ENCODE assay signal across 8 mouse cellular contexts in genomic region chr7:116307871-116308631, GRCm38 (mm10). TPM values are rescaled to one million over a fixed set of nuclear protein-coding genes. Genes with fewer than 3 reads are reported as not detected.
DNase-seq lines count a peak whose midpoint lies in the region; ATAC-seq and TF ChIP-seq lines count a peak whose summit lies in the region.

Gene Plekha7, minus strand, starts transcription at chr7:116308376.

- WGBS in forebrain, embryonic 14.5 days: 0% methylated on average over 64 of the region's 65 CpGs
- under 1% methylated on average over 64 of the region's 65 CpGs for WGBS in intestine, embryonic 16.5 days
- WGBS in limb, embryonic 15.5 days: under 1% methylated on average over 63 of the region's 65 CpGs
- WGBS in midbrain, embryonic 16.5 days: under 1% methylated on average over 54 of the region's 65 CpGs

- no peak for TF ChIP-seq CTCF in testis, adult 2 months (IDR thresholded peaks at IDR 0.05; ENCODE audit: control insufficient read depth, insufficient read depth, insufficient replicate concordance, low read depth, low read length)

- peak within 1 kb of the TSS; percentile 72 for H3K9ac ChIP-seq in forebrain, embryonic 14.5 days (ENCODE audit: low read length)
- H3K9ac ChIP-seq in intestine, embryonic 16.5 days (ENCODE audit: low read depth, low read length): peak within 1 kb of the TSS; percentile 73
- peak within 1 kb of the TSS; percentile 35 for H3K9ac ChIP-seq in limb, embryonic 15.5 days
- peak within 1 kb of the TSS; percentile 54 for H3K9ac ChIP-seq in midbrain, embryonic 16.5 days (ENCODE audit: low read depth, low read length)

- peak; percentile 31 for DNase-seq in c-Kit-positive CD71-positive TER-119-negative erythroid progenitor cells, embryonic 14.5 days (ENCODE audit: low read depth)
- DNase-seq in forebrain, embryonic 14.5 days (ENCODE audit: low spot score): peak; percentile 65

- peak within 1 kb of the TSS; percentile 68; the same call in 1 of the 2 replicates for H3K27ac ChIP-seq in forebrain, embryonic 14.5 days (ENCODE audit: low read depth, low read length)
- peak within 1 kb of the TSS; percentile 91 for H3K27ac ChIP-seq in intestine, embryonic 16.5 days (ENCODE audit: low read length)
- peak within 1 kb of the TSS; percentile 43 for H3K27ac ChIP-seq in limb, embryonic 15.5 days
- H3K27ac ChIP-seq in midbrain, embryonic 16.5 days (ENCODE audit: low read length): no peak within 1 kb of the TSS; the same call in 1 of the 2 replicates
- H3K27ac ChIP-seq in testis, adult 2 months (ENCODE audit: control insufficient read depth, insufficient read depth, low read depth, low read length): peak within 1 kb of the TSS; percentile 75

- no peak for TF ChIP-seq POLR2A in testis, adult 2 months (IDR thresholded peaks at IDR 0.05; ENCODE audit: control insufficient read depth, low read depth, low read length)

- no peaks in the 10 kb centered on the region for H3K36me3 ChIP-seq in erythroblast, embryonic 14.5 days (ENCODE audit: control insufficient read depth)
- H3K36me3 ChIP-seq in forebrain, embryonic 14.5 days (ENCODE audit: control insufficient read depth, insufficient read depth, low read length): no peaks in the 10 kb centered on the region
- no peaks in the 10 kb centered on the region for H3K36me3 ChIP-seq in intestine, embryonic 16.5 days (ENCODE audit: control insufficient read depth, insufficient read depth, low read length)
- H3K36me3 ChIP-seq in limb, embryonic 15.5 days: no peaks in the 10 kb centered on the region
- no peaks in the 10 kb centered on the region for H3K36me3 ChIP-seq in midbrain, embryonic 16.5 days (ENCODE audit: control insufficient read depth, insufficient read depth, low read length)
- H3K36me3 ChIP-seq in testis, adult 2 months (ENCODE audit: control insufficient read depth, insufficient read depth, low read length): no peaks in the 10 kb centered on the region

- H3K9me3 ChIP-seq in erythroblast, embryonic 14.5 days (ENCODE audit: control insufficient read depth, low read length): no peaks in the 10 kb centered on the region; the same call in 1 of the 2 replicates
- no peaks in the 10 kb centered on the region for H3K9me3 ChIP-seq in forebrain, embryonic 14.5 days (replicated peaks; ENCODE audit: control insufficient read depth, low read length)
- no peaks in the 10 kb centered on the region for H3K9me3 ChIP-seq in intestine, embryonic 16.5 days (ENCODE audit: control insufficient read depth, low read length)
- H3K9me3 ChIP-seq in limb, embryonic 15.5 days: no peaks in the 10 kb centered on the region
- no peaks in the 10 kb centered on the region for H3K9me3 ChIP-seq in midbrain, embryonic 16.5 days (replicated peaks; ENCODE audit: control insufficient read depth, low read length, poor library complexity, severe bottlenecking)

- peak within 1 kb of the TSS; percentile 74 for H3K4me3 ChIP-seq in erythroblast, embryonic 14.5 days (replicated peaks)
- H3K4me3 ChIP-seq in forebrain, embryonic 14.5 days (ENCODE audit: low read depth, low read length): peak within 1 kb of the TSS; percentile 80
- peak within 1 kb of the TSS; percentile 80 for H3K4me3 ChIP-seq in intestine, embryonic 16.5 days (ENCODE audit: low read length)
- peak within 1 kb of the TSS; percentile 61 for H3K4me3 ChIP-seq in limb, embryonic 15.5 days
- peak within 1 kb of the TSS; percentile 51 for H3K4me3 ChIP-seq in midbrain, embryonic 16.5 days (ENCODE audit: low read depth, low read length)
- H3K4me3 ChIP-seq in testis, adult 2 months (ENCODE audit: control insufficient read depth, low read depth, low read length): peak within 1 kb of the TSS; percentile 89

- peak within 1 kb of the TSS; percentile 98 for H3K4me2 ChIP-seq in forebrain, embryonic 14.5 days (ENCODE audit: low read length)
- H3K4me2 ChIP-seq in intestine, embryonic 16.5 days (ENCODE audit: low read depth, low read length): peak within 1 kb of the TSS; percentile 94
- peak within 1 kb of the TSS; percentile 100 for H3K4me2 ChIP-seq in limb, embryonic 15.5 days
- H3K4me2 ChIP-seq in midbrain, embryonic 16.5 days (ENCODE audit: low read length): peak within 1 kb of the TSS; percentile 86

- peaks cover 50% of the 10 kb centered on the region for H3K27me3 ChIP-seq in erythroblast, embryonic 14.5 days (ENCODE audit: control insufficient read depth)
- no peaks in the 10 kb centered on the region for H3K27me3 ChIP-seq in forebrain, embryonic 14.5 days (replicated peaks; ENCODE audit: control insufficient read depth, insufficient read depth, low read length)
- H3K27me3 ChIP-seq in intestine, embryonic 16.5 days (replicated peaks; ENCODE audit: control insufficient read depth, insufficient read depth, low read length): 0 out of 2 replicates have a peak, but pooled peaks cover 6% of the 10 kb centered on the region
- peaks cover 20% of the 10 kb centered on the region for H3K27me3 ChIP-seq in limb, embryonic 15.5 days
- peaks cover 5% of the 10 kb centered on the region for H3K27me3 ChIP-seq in midbrain, embryonic 16.5 days (ENCODE audit: control insufficient read depth, insufficient read depth, low read depth, low read length)
- H3K27me3 ChIP-seq in testis, adult 2 months (ENCODE audit: control insufficient read depth, insufficient read depth, low read length): no peaks in the 10 kb centered on the region

- peaks cover 26% of the 10 kb centered on the region for H3K4me1 ChIP-seq in erythroblast, embryonic 14.5 days (ENCODE audit: control insufficient read depth)
- no peaks in the 10 kb centered on the region for H3K4me1 ChIP-seq in forebrain, embryonic 14.5 days (ENCODE audit: control insufficient read depth, insufficient read depth, low read length)
- H3K4me1 ChIP-seq in intestine, embryonic 16.5 days (ENCODE audit: control insufficient read depth, insufficient read depth, low read length): peaks cover 5% of the 10 kb centered on the region; the same call in 1 of the 2 replicates
- H3K4me1 ChIP-seq in limb, embryonic 15.5 days: peaks cover 21% of the 10 kb centered on the region
- H3K4me1 ChIP-seq in midbrain, embryonic 16.5 days (ENCODE audit: control insufficient read depth, insufficient read depth, low read length): peaks cover 17% of the 10 kb centered on the region
- H3K4me1 ChIP-seq in testis, adult 2 months (ENCODE audit: control insufficient read depth, insufficient read depth, low read length): peaks cover 16% of the 10 kb centered on the region

- no peak for ATAC-seq in erythroblast, adult 5-6 weeks (replicated peaks; ENCODE audit: low FRiP score, poor library complexity, severe bottlenecking)
- peak; percentile 67 for ATAC-seq in forebrain, embryonic 14.5 days
- peak; percentile 89 for ATAC-seq in intestine, embryonic 16.5 days
- peak; percentile 62 for ATAC-seq in limb, embryonic 15.5 days (ENCODE audit: insufficient number of reproducible peaks, low FRiP score, low TSS enrichment, low read depth)
- ATAC-seq in midbrain, embryonic 16.5 days: peak; percentile 66

RNA-seq across cellular contexts. Expression of gene Plekha7, which starts in this region (rescaled TPM):
- 0.13 and 0.19 TPM in 2 replicates for polyA plus RNA-seq in erythroblast, embryonic 14.5 days (2012)
- total RNA-seq in erythroblast, adult 5-6 weeks (2015; ENCODE audit: low replicate concordance): 2.1 TPM in 1 of 2 replicates, not detected in the other
- total RNA-seq in erythroblast, adult 5-6 weeks (2017; ENCODE audit: low replicate concordance): 0.17 TPM in 1 of 2 replicates, not detected in the other
- 3.1 and 4.7 TPM in 2 replicates for polyA plus RNA-seq in forebrain, embryonic 14.5 days (2014; fragmentation: Nextera tagmentation; extraction: Ambion mirVana)
- 18.7 and 24.3 TPM in 2 replicates for polyA plus RNA-seq in intestine, embryonic 16.5 days (2015; fragmentation: Nextera tagmentation; extraction: Ambion mirVana)
- polyA plus RNA-seq in limb, embryonic 15.5 days (2015; fragmentation: Nextera tagmentation; extraction: Ambion mirVana): 13.8 and 15.3 TPM in 2 replicates
- polyA plus RNA-seq in midbrain, embryonic 16.5 days (2015; fragmentation: Nextera tagmentation; extraction: Ambion mirVana): 10.1 and 12.8 TPM in 2 replicates
- 3.4 and 6.0 TPM in 2 replicates for polyA plus RNA-seq in testis, adult 2 months (2012; rRNA removed)
